Mouse (Mus musculus) heart, embryonic 12.5 days (tissue): ENCODE measurements around the gene Col26a1. TPM values are rescaled to one million over a fixed set of nuclear protein-coding genes. Genes with fewer than 3 reads are reported as not detected.

ENCODE experiments used
- ATAC-seq: fragments of 200-750 bp; cut with Nextera tagmentation; 2 replicates; pipeline ENCODE4 v1.8.0; 2017; ENCODE audit warnings: moderate TSS enrichment, moderate library complexity; ENCODE audit not compliant: insufficient number of reproducible peaks, low FRiP score
- H3K27ac ChIP-seq: fragments of 300-500 bp; sonication (generic); 2 replicates; pipeline ENCODE4 v1.5.1; 2016; ENCODE audit warnings: mild to moderate bottlenecking, moderate library complexity; ENCODE audit not compliant: poor library complexity, severe bottlenecking
- H3K27me3 ChIP-seq: fragments of 300-500 bp; sonication (generic); replicated peaks from 2 replicates; pipeline ENCODE4 v1.6.1; 2016; ENCODE audit warnings: mild to moderate bottlenecking, moderate library complexity
- H3K36me3 ChIP-seq: fragments of 300-500 bp; sonication (generic); 2 replicates; pipeline ENCODE4 v1.6.1; 2016; ENCODE audit warnings: mild to moderate bottlenecking, moderate library complexity
- H3K4me1 ChIP-seq: fragments of 300-500 bp; sonication (generic); replicated peaks from 2 replicates; pipeline ENCODE4 v1.6.1; 2016; ENCODE audit warnings: mild to moderate bottlenecking
- H3K4me2 ChIP-seq: fragments of 300-500 bp; sonication (generic); 2 replicates; pipeline ENCODE4 v1.6.1; 2016; ENCODE audit warnings: mild to moderate bottlenecking, moderate library complexity
- H3K4me3 ChIP-seq: fragments of 300-500 bp; sonication (generic); 2 replicates; pipeline ENCODE4 v1.5.1; 2016; ENCODE audit warnings: mild to moderate bottlenecking
- H3K9ac ChIP-seq: fragments of 300-500 bp; sonication (generic); 2 replicates; pipeline ENCODE4 v1.6.1; 2016; ENCODE audit warnings: mild to moderate bottlenecking, moderate library complexity
- H3K9me3 ChIP-seq: fragments of 300-500 bp; sonication (generic); replicated peaks from 2 replicates; pipeline ENCODE4 v1.6.1; 2016; ENCODE audit warnings: mild to moderate bottlenecking, moderate library complexity
- WGBS: fragments of 180-500 bp; shearing (Covaris S2); methylation state at CpG from one replicate; pipeline ENCODE4 v1.1.7; 2016; 5-methylcytosine and 5-hydroxymethylcytosine counted together
- polyA plus RNA-seq: library from polyadenylated mRNA; unstranded; fragments of >200 nt; fragmentation: Nextera tagmentation; extraction: Ambion mirVana; gene quantifications from 2 replicates; pipeline ENCODE4 v1.2.1, GENCODE M21; 2016

Col26a1 gene
- polyA plus RNA-seq, 1 experiment from 2014 or later: 21.6 TPM

DNA sequence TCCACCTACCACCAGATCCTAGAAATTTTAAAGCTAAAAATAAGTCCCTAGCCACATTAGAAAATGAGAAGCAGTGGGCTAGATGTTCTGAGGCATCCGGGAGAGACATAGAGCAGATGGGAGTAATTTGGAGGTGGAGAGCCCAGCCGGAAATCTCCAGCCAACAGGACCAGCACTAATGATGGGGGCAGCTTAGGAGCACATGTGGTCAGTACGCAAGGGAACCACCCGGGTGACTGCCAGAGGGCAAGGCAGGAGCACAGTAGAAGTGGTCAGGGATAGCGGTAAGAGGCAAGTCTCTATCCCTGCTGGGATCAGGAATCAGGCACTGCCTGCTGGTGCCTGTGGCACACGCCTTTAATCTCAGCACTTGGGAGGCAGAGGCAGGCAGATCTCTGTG lies 32.3 kb downstream of the Col26a1 start:
- no peaks in the 10 kb centered on the region for H3K4me1 ChIP-seq
- H3K27ac ChIP-seq: no peak overlapping the region
- H3K9me3 ChIP-seq: no peaks in the 10 kb centered on the region
- no peak for ATAC-seq
- WGBS: 87% methylated on average over 6 of the region's 6 CpGs
- H3K4me2 ChIP-seq: no peak overlapping the region
- H3K9ac ChIP-seq: no peak overlapping the region
- H3K27me3 ChIP-seq: no peaks in the 10 kb centered on the region
- no peaks in the 10 kb centered on the region for H3K36me3 ChIP-seq
- H3K4me3 ChIP-seq: no peak overlapping the region

DNA sequence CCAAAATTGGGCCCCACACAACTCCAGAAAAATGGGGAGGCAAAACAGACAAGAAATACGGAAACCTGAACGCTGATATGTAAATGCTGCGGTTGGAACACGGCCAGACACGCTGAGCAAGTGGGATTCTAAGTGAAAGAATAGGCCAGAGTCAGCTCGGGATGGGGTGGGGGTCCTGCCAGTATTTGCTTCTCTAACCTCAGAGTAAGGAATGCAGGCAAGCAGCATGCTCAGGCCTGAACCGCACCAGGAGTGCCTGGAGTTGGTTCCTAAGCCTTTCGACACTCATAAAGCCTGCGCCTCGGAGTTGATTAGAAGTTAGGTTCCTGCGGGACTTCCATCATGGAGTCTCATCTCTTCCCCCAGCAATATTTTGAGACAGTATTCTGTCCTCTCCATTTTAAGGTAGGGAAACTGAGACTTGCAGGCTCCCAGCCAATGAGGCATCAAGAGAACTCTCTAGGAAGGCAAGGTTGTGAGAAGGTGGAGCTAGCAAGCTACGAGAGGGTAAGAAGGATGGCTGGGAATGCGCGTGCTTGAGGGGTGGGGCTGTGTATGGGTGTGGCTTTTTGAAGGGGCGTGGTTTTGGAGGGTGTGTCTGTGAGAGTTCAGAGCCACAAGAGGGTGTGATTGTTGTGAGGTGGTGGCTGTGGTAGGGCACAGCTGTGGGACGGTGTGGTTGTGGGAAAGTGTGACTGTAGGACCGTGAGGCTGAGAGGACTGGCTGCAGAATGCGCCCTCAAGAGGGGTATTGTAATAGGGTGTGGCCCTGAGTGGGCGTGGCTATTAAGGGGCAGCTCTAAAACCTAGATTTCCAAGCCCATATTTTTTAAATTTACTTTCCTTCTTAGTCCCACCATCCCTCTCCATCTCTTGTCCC lies 36.4 kb downstream of the Col26a1 start:
- Histone ChIP-seq H3K27ac (no peak overlapping the region), H3K36me3 (no peaks in the 10 kb centered on the region), H3K4me2 (no peak overlapping the region), H3K9me3 (0 out of 2 replicates have a peak, but pooled peaks cover 2% of the 10 kb centered on the region), H3K4me1 (no peaks in the 10 kb centered on the region; the same call in 1 of the 2 replicates), H3K27me3 (no peaks in the 10 kb centered on the region), H3K4me3 (no peak overlapping the region), H3K9ac (no peak overlapping the region)
- 76% methylated on average over 19 of the region's 19 CpGs for WGBS
- ATAC-seq: peak; percentile 63; the same call in 1 of the 2 replicates

DNA sequence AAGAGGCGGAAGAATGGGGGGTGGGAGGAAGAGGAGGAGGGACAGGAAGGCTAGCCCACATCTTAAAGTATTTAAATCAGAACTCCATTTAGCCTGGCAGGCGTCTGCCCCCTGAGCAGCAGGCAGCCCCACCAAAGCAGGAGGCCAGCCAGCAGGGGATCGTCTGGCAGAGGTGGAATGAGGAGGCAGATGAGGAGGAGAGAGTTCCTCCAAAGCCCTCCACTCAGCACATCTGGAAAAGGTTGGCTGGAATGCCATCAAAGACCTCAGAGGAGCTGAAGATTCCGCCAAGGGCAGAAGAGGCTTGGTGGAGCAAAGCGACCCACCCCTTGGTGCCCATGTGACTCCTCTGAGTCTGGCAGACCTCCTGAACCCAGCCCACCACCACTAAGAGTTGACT lies 39.1 kb downstream of the Col26a1 start:
- no peak overlapping the region for H3K4me2 ChIP-seq
- no peak overlapping the region for H3K4me3 ChIP-seq
- WGBS: 51% methylated on average over 5 of the region's 5 CpGs
- H3K4me1 ChIP-seq: no peaks in the 10 kb centered on the region; the same call in 1 of the 2 replicates
- no peaks in the 10 kb centered on the region for H3K36me3 ChIP-seq
- peaks cover 9% of the 10 kb centered on the region; the same call in 1 of the 2 replicates for H3K27me3 ChIP-seq
- ATAC-seq: no peak
- H3K9me3 ChIP-seq: 0 out of 2 replicates have a peak, but pooled peaks cover 5% of the 10 kb centered on the region
- no peak overlapping the region for H3K27ac ChIP-seq
- H3K9ac ChIP-seq: no peak overlapping the region

DNA sequence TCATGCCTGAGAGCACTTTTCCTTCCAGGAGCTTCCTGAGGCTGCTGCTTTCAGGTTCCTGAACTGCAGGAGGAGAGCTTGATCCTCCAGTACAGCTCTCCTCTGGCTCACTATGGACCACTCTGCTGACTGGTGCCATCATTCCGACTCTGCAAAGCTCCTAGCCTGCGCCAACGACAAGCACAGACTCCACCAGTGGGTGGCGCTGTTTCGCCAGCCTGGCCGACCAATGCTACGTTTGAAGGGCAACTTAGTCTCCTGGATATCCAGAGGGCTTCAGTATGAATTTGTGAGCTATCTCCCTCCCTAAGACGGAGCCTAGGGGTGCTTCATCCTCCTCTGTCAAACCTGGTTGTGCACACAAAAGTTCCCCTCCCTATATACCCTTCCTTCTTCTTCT lies 43.0 kb downstream of the Col26a1 start:
- H3K36me3 ChIP-seq: no peaks in the 10 kb centered on the region
- H3K9ac ChIP-seq: no peak overlapping the region
- no peak overlapping the region for H3K27ac ChIP-seq
- ATAC-seq: no peak
- no peaks in the 10 kb centered on the region; the same call in 1 of the 2 replicates for H3K4me1 ChIP-seq
- no peak overlapping the region for H3K4me3 ChIP-seq
- H3K27me3 ChIP-seq: peaks cover 13% of the 10 kb centered on the region; the same call in 1 of the 2 replicates
- H3K4me2 ChIP-seq: no peak overlapping the region
- WGBS: 6% methylated on average over 8 of the region's 8 CpGs
- H3K9me3 ChIP-seq: 0 out of 2 replicates have a peak, but pooled peaks cover 5% of the 10 kb centered on the region

DNA sequence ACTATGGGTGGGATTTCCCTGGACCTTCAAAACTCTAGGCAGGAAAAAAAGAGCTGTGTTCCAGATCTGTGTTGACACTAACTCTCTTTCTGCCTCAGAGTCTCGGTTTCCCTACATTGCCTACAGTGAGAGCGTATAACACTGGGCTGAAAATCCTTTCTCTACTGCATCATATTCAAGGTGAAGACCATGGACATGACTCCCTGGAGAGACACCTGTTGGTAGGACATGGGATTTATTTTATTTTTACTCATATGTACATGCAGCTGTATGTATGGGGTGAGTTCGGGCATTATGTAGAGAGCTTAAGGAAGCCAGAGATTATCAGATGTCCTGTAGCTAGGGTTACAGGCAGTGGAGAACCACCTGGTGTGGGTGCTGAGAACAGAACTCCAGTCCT lies 50.0 kb downstream of the Col26a1 start:
- Histone ChIP-seq H3K36me3 (peaks cover 7% of the 10 kb centered on the region; the same call in 1 of the 2 replicates), H3K9me3 (peaks cover 13% of the 10 kb centered on the region; the same call in 1 of the 2 replicates), H3K27ac (no peak overlapping the region), H3K9ac (no peak overlapping the region), H3K27me3 (no peaks in the 10 kb centered on the region), H3K4me1 (no peaks in the 10 kb centered on the region), H3K4me3 (no peak overlapping the region), H3K4me2 (no peak overlapping the region)
- WGBS: 78% methylated on average over 3 of the region's 3 CpGs
- no peak for ATAC-seq

DNA sequence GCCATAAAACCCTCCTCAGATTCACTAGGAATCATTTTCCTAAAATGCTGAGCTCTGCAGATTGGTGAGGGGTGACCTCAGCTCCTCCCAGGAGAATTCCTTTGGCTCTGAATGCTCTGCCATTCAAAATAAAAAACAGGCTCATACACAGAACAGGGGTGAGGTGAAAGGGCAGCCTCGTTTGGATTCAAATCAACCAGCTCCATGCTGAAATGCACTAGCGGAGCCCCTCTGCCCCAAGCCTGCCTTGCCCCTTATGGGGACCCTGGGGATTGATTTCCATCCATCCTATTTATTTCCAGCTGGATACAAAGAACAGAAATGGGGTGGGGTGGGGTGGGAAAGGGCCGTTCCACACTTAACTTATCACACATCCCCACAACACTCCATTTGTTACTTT lies 52.9 kb downstream of the Col26a1 start:
- WGBS: 70% methylated on average over 3 of the region's 3 CpGs
- H3K27ac ChIP-seq: no peak overlapping the region
- no peak overlapping the region for H3K4me3 ChIP-seq
- H3K4me1 ChIP-seq: no peaks in the 10 kb centered on the region
- no peak overlapping the region for H3K9ac ChIP-seq
- no peak for ATAC-seq
- H3K4me2 ChIP-seq: no peak overlapping the region
- no peaks in the 10 kb centered on the region for H3K27me3 ChIP-seq
- peaks cover 13% of the 10 kb centered on the region; the same call in 1 of the 2 replicates for H3K9me3 ChIP-seq
- H3K36me3 ChIP-seq: peaks cover 7% of the 10 kb centered on the region; the same call in 1 of the 2 replicates

DNA sequence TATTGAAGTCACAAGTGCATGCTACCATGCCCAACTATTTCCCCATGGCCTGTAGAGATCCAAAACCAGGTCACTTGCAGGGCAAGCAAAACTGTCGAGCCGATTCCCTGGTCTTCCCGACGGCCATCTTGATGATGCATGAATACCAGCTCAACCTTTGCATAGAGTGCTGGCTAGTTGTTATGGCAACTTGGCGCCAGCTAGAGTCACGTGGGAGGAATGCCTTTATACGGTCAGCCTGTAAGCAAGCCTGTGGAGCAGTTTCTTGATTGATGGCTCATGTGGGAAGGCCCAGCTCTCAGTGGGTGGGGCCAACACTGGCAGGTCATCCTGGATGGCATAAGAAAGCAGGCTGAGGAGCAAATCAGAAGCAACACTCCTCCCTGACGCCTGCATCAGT lies 61.0 kb downstream of the Col26a1 start:
- H3K9me3 ChIP-seq: peaks cover 16% of the 10 kb centered on the region
- no peaks in the 10 kb centered on the region for H3K27me3 ChIP-seq
- H3K4me2 ChIP-seq: no peak overlapping the region
- H3K9ac ChIP-seq: no peak overlapping the region
- H3K4me1 ChIP-seq: no peaks in the 10 kb centered on the region
- ATAC-seq: no peak
- no peak overlapping the region for H3K27ac ChIP-seq
- H3K4me3 ChIP-seq: no peak overlapping the region
- WGBS: 80% methylated on average over 8 of the region's 8 CpGs
- H3K36me3 ChIP-seq: peaks cover 4% of the 10 kb centered on the region; the same call in 1 of the 2 replicates

DNA sequence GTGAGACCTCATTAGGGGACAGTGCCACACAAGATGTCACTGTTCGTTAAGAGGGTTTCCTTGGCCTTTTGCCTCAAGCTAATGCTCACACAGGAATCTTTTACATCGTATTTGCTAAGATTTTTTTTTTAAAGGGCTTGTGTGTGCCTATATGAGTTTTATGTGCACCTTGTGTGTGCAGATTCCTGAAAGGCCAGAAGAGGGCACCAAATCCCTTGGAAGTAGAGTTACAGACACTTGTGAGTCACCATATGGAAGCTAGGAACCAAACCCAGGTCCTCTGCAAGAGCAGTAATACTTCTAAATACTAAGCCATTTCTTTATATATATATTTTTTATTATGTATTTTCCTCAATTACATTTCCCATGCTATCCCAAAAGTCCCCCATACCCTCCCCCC lies 62.1 kb downstream of the Col26a1 start:
- peaks cover 16% of the 10 kb centered on the region for H3K9me3 ChIP-seq
- no peak for ATAC-seq
- 80% methylated on average over 2 of the region's 2 CpGs for WGBS
- H3K36me3 ChIP-seq: peaks cover 4% of the 10 kb centered on the region; the same call in 1 of the 2 replicates
- no peak overlapping the region for H3K4me3 ChIP-seq
- H3K4me2 ChIP-seq: no peak overlapping the region
- H3K9ac ChIP-seq: no peak overlapping the region
- H3K27me3 ChIP-seq: no peaks in the 10 kb centered on the region
- H3K27ac ChIP-seq: no peak overlapping the region
- no peaks in the 10 kb centered on the region for H3K4me1 ChIP-seq

DNA sequence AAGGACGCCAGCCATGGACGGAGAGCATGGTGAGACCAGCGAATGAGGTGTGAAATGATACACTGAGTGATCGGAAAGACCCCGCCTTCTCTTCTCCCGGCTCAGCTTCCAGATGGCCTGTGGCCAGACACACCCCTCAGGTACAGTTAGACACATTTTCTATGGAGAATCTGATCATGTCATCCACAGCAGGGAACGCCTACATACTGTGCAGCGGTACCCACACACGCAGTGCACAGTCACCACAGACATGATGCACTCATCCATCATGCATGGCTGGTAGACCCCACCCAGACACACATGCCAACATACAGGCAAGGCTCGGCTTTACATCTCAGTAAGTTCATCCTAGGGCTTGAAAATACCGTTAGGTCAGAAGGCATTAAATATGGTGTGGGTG lies 63.3 kb downstream of the Col26a1 start:
- H3K4me1 ChIP-seq: no peaks in the 10 kb centered on the region
- no peak for ATAC-seq

DNA sequence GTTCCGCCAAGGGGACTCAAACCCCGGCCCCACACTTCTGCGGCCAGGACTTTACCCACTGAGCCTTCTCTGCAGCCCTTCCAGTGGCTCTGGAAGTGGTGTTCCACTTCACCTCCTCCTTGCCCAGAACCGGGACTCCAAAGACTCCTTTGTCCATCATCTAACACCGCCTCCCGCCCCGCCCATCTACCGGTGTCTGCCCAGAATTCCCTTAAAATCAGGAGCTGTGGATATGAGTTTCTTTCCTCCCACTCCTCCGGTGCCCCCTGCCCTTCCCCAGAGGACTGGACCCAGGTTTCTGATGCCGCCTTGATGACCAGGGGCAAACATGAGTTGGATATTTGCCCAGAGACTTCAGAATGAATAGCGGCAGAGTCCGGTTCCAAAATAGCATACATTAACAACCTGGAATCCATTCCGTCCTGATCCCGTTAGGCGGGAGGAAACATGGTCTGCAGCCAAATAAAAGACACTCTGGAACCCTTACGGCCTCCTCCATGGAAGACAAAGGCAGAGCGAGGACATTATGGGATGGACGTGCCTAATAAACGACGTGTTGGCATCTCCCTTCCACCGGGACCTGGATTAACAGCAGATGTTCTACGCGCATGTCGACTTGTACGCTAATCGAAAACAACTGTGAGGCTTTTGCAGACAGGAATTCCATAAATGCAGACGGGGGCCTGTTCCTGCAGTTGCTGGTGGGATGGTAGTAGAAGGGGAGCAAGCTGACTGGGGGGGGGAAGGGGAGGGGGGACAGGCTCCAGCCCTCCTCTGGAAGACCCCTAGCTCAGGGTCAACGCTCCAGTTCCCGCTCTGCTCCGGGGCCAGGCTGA lies 72.3 kb downstream of the Col26a1 start:
- H3K4me2 ChIP-seq: peak overlapping the region; percentile 52
- H3K27ac ChIP-seq: peak overlapping the region; percentile 6
- H3K4me3 ChIP-seq: peak overlapping the region; percentile 14; the same call in 1 of the 2 replicates
- H3K9ac ChIP-seq: no peak overlapping the region
- peaks cover 18% of the 10 kb centered on the region for H3K4me1 ChIP-seq
- WGBS: 52% methylated on average over 30 of the region's 30 CpGs
- no peaks in the 10 kb centered on the region for H3K36me3 ChIP-seq
- peaks cover 5% of the 10 kb centered on the region; the same call in 1 of the 2 replicates for H3K9me3 ChIP-seq
- no peaks in the 10 kb centered on the region; the same call in 1 of the 2 replicates for H3K27me3 ChIP-seq
- no peak for ATAC-seq

More for the DNA sequence above, 63.3 kb downstream of the Col26a1 start:
- no peaks in the 10 kb centered on the region for H3K27me3 ChIP-seq
- H3K4me2 ChIP-seq: no peak overlapping the region
- H3K36me3 ChIP-seq: peaks cover 4% of the 10 kb centered on the region; the same call in 1 of the 2 replicates
- no peak overlapping the region for H3K27ac ChIP-seq
- peaks cover 21% of the 10 kb centered on the region for H3K9me3 ChIP-seq
- no peak overlapping the region for H3K4me3 ChIP-seq
- WGBS: 60% methylated on average over 11 of the region's 11 CpGs
- no peak overlapping the region for H3K9ac ChIP-seq
